12 mouse cellular contexts compared by ENCODE assay signal in the genomic region with DNA sequence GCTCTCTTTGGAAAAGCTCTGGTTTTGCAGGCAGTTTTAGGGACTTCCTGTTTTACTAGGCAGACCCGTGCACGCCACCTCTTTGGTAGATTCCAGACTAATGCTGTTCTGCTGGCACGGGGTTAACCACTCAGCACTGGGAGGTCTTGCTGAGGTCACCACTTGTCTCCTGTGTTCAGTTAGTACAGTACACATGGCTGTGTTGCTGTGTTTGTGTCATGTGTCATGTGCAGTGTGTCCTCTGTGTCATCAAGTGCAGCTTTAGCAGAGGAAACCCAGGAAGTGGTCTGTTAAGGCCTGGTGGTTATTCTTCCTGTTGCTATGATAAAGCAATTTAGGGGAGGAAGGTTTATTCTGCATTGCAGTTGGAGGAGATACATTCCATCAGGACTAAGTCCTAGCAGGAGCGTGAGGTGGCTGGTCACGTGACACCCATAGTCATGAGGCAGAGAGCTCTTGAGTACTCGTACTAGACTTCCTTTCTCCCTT. TPM values are rescaled to one million over a fixed set of nuclear protein-coding genes. Genes with fewer than 3 reads are reported as not detected.
DNase-seq lines count a peak whose midpoint lies in the region; ATAC-seq and TF ChIP-seq lines count a peak whose summit lies in the region.
"Had no signal": no experiment of that assay in that cellular context is flagged by ENCODE, and none has a peak within 500 bp of the region (broad histone marks: within the 10 kb centered on the region; RNA-seq: fewer than 3 reads in every experiment).

No protein-coding gene starts in this region.

- no peak overlapping the region for H3K4me2 ChIP-seq in heart, postnatal 0 days (ENCODE audit: low read depth, low read length)
- H3K4me2 ChIP-seq: hindbrain, embryonic 13.5 days; stomach, embryonic 15.5 days had no signal

- no peak for TF ChIP-seq EP300 in heart, postnatal 0 days (IDR thresholded peaks at IDR 0.05; ENCODE audit: low read depth)

- peak; percentile 5 to 49 for DNase-seq in spleen, adult 2 months (ENCODE audit: low read depth in 1 of 2, low spot score in 2 of 2)
- no peak for DNase-seq in spleen, postnatal 14 days (ENCODE audit: low spot score in 2 of 2)
- peak; percentile 32 for DNase-seq in heart, postnatal 0 days (ENCODE audit: low spot score)
- DNase-seq in yolk sac, embryonic 10.5 days (ENCODE audit: low spot score), result peak; percentile 37
- no peak for DNase-seq in ovary, adult 18-20 months (ENCODE audit: low spot score)
- DNase-seq in left cerebral cortex, postnatal 14 days (ENCODE audit: low spot score in 2 of 2), result no peak
- DNase-seq in cerebellum, adult 18-20 months, result no peak
- DNase-seq: cerebellum, adult 11 months had no signal

- 13% methylated on average over 6 of the region's 6 CpGs for WGBS in spleen, adult 2 months
- 33% methylated on average over 6 of the region's 6 CpGs for WGBS in heart, postnatal 0 days

- H3K36me3 ChIP-seq in spleen, adult 2 months (ENCODE audit: control insufficient read depth, insufficient read depth, low read length), result peaks cover 2% of the 10 kb centered on the region
- 0 out of 2 replicates have a peak, but pooled peaks cover 5% of the 10 kb centered on the region for H3K36me3 ChIP-seq in heart, postnatal 0 days (replicated peaks; ENCODE audit: control insufficient read depth, insufficient read depth, low read length)

- no peaks in the 10 kb centered on the region for H3K27me3 ChIP-seq in spleen, adult 2 months (ENCODE audit: control insufficient read depth, insufficient read depth, low read length)
- H3K27me3 ChIP-seq in heart, postnatal 0 days (ENCODE audit: control insufficient read depth, insufficient read depth, low read length), result no peaks in the 10 kb centered on the region
- H3K27me3 ChIP-seq: hindbrain, embryonic 13.5 days; stomach, embryonic 15.5 days had no signal

- H3K27ac ChIP-seq in spleen, adult 2 months (ENCODE audit: insufficient read depth, low read length), result peak overlapping the region; percentile 78
- H3K27ac ChIP-seq in heart, postnatal 0 days (ENCODE audit: low read depth), result peak overlapping the region; percentile 2; the same call in 1 of the 2 replicates
- H3K27ac ChIP-seq: forebrain, embryonic 10.5 days; hindbrain, embryonic 13.5 days; stomach, embryonic 15.5 days had no signal

- no peaks in the 10 kb centered on the region for H3K9me3 ChIP-seq in heart, postnatal 0 days (replicated peaks; ENCODE audit: control insufficient read depth, low read length)
- H3K9me3 ChIP-seq: forebrain, embryonic 10.5 days; hindbrain, embryonic 13.5 days; stomach, embryonic 15.5 days had no signal

- no peak for TF ChIP-seq CTCF in spleen, adult 2 months (IDR thresholded peaks at IDR 0.05; ENCODE audit: extremely low read depth, insufficient read depth, insufficient read length, insufficient replicate concordance)
- TF ChIP-seq CTCF in heart, postnatal 0 days (IDR thresholded peaks at IDR 0.05; ENCODE audit: low read depth), result no peak

- no peak overlapping the region for H3K4me3 ChIP-seq in spleen, adult 2 months (ENCODE audit: extremely low read depth, insufficient read depth, insufficient read length)
- H3K4me3 ChIP-seq in heart, postnatal 0 days (ENCODE audit: low read depth, low read length), result no peak overlapping the region
- H3K4me3 ChIP-seq: forebrain, embryonic 10.5 days; hindbrain, embryonic 13.5 days; stomach, embryonic 15.5 days had no signal

- H3K9ac ChIP-seq in heart, postnatal 0 days (replicated peaks; ENCODE audit: low read depth, low read length), result no peak overlapping the region
- H3K9ac ChIP-seq: hindbrain, embryonic 13.5 days; stomach, embryonic 15.5 days had no signal

- ATAC-seq in heart, postnatal 0 days (ENCODE audit: insufficient read depth, low read depth), result peak; percentile 78
- peak; percentile 81 for ATAC-seq in megakaryocyte, adult 5-6 weeks (ENCODE audit: poor library complexity, severe bottlenecking)

- intact Hi-C loops in left cerebral cortex, postnatal 14 days (cut with DNase I), result no loop called here

- TF ChIP-seq POLR2A in spleen, adult 2 months (IDR thresholded peaks at IDR 0.05; ENCODE audit: low read depth, low read length), result no peak

- H3K4me1 ChIP-seq in spleen, adult 2 months (ENCODE audit: control insufficient read depth, insufficient read depth, insufficient read length), result peaks cover 10% of the 10 kb centered on the region; the same call in 1 of the 2 replicates
- H3K4me1 ChIP-seq in heart, postnatal 0 days (ENCODE audit: control insufficient read depth, insufficient read depth), result peaks cover 6% of the 10 kb centered on the region; the same call in 1 of the 2 replicates
- H3K4me1 ChIP-seq: forebrain, embryonic 10.5 days; hindbrain, embryonic 13.5 days; stomach, embryonic 15.5 days had no signal

RNA-seq across cellular contexts. Expression of a gene that starts 10.4 kb away (rescaled TPM):
- 16.1 and 20.0 TPM in 2 replicates for polyA plus RNA-seq in spleen, adult 2 months (2012; rRNA removed)
- 0.95 and 5.1 TPM in 2 replicates for total RNA-seq in heart, postnatal 0 days (2014; rRNA removed; ENCODE audit: low replicate concordance)
- 2.5 and 2.7 TPM in 2 replicates for polyA plus RNA-seq in heart, postnatal 0 days (2015; fragmentation: Nextera tagmentation; extraction: Ambion mirVana)
- 5.6 and 6.2 TPM in 2 replicates for total RNA-seq in megakaryocyte, adult 5-6 weeks (2015)
- 4.0 and 6.5 TPM in 2 replicates for total RNA-seq in megakaryocyte, adult 5-6 weeks (2017)
- 10 to 100 TPM; 30.0 to 30.7 TPM for total RNA-seq in left cerebral cortex, postnatal 14 days (2021)

RNA-seq across cellular contexts. Expression of a gene that starts 26.4 kb away (rescaled TPM):
- 10.7 and 11.3 TPM in 2 replicates for polyA plus RNA-seq in spleen, adult 2 months (2012; rRNA removed)
- 6.3 and 6.5 TPM in 2 replicates for total RNA-seq in heart, postnatal 0 days (2014; rRNA removed; ENCODE audit: low replicate concordance)
- polyA plus RNA-seq in heart, postnatal 0 days (2015; fragmentation: Nextera tagmentation; extraction: Ambion mirVana), result 2.4 and 2.6 TPM in 2 replicates
- total RNA-seq in megakaryocyte, adult 5-6 weeks (2015), result 40.6 and 43.8 TPM in 2 replicates
- total RNA-seq in megakaryocyte, adult 5-6 weeks (2017), result 5.7 and 9.1 TPM in 2 replicates
- total RNA-seq in left cerebral cortex, postnatal 14 days (2021), result 1 to 10 TPM; 4.4 to 4.5 TPM

RNA-seq across cellular contexts. Expression of a gene that starts 26.5 kb away (rescaled TPM):
- 18.7 and 22.5 TPM in 2 replicates for polyA plus RNA-seq in spleen, adult 2 months (2012; rRNA removed)
- 26.3 and 28.6 TPM in 2 replicates for total RNA-seq in heart, postnatal 0 days (2014; rRNA removed; ENCODE audit: low replicate concordance)
- 2.4 and 2.5 TPM in 2 replicates for polyA plus RNA-seq in heart, postnatal 0 days (2015; fragmentation: Nextera tagmentation; extraction: Ambion mirVana)
- total RNA-seq in megakaryocyte, adult 5-6 weeks (2015), result 6.2 and 8.1 TPM in 2 replicates
- total RNA-seq in megakaryocyte, adult 5-6 weeks (2017), result 12.2 and 12.8 TPM in 2 replicates
- total RNA-seq in left cerebral cortex, postnatal 14 days (2021), result 10 to 100 TPM; 14.3 to 17.4 TPM

RNA-seq across cellular contexts. Expression of a gene that starts 53.7 kb away (rescaled TPM):
- polyA plus RNA-seq in spleen, adult 2 months (2012; rRNA removed), result 21.8 and 22.0 TPM in 2 replicates
- 35.7 and 37.8 TPM in 2 replicates for total RNA-seq in heart, postnatal 0 days (2014; rRNA removed; ENCODE audit: low replicate concordance)
- 38.2 and 38.8 TPM in 2 replicates for polyA plus RNA-seq in heart, postnatal 0 days (2015; fragmentation: Nextera tagmentation; extraction: Ambion mirVana)
- 50.1 and 56.9 TPM in 2 replicates for total RNA-seq in megakaryocyte, adult 5-6 weeks (2015)
- total RNA-seq in megakaryocyte, adult 5-6 weeks (2017), result 78.7 and 85.5 TPM in 2 replicates
- total RNA-seq in left cerebral cortex, postnatal 14 days (2021), result 100 to 1,000 TPM; 118 to 120 TPM

Comparison
In these comparisons a context has a peak if more than half of its experiments do, and no peak if none do; other contexts are left out.
1. DNase-seq: peak in spleen, adult 2 months (2 of 2), heart, postnatal 0 days (single experiment) and yolk sac, embryonic 10.5 days (single experiment); none in spleen, postnatal 14 days (0 of 2), ovary, adult 18-20 months (single experiment), left cerebral cortex, postnatal 14 days (0 of 2) and cerebellum, adult 18-20 months (0 of 2).